Mouse (Mus musculus): ENCODE data around the gene Msh5. TPM values are rescaled to one million over a fixed set of nuclear protein-coding genes. Genes with fewer than 3 reads are reported as not detected.

The Msh5 gene
- total RNA-seq, 2 experiments from 2014 or later: not detected

GRCm38 (mm10) chr17:35064378-35064877 is 17.9 kb upstream of the Msh5 start:
- peak overlapping the region; percentile 66 for H3K4me3 ChIP-seq
- DNase-seq: no peak
- H3K27ac ChIP-seq: peak overlapping the region; percentile 16; the same call in 1 of the 2 replicates
- no peak for TF ChIP-seq CTCF (IDR thresholded peaks at IDR 0.05)
- intact Hi-C loops (cut with DNase I): no loop called here

- intact Hi-C loops (cut with DNase I): no loop called here
These were observed 16.9 kb upstream of the Msh5 start for GRCm38 (mm10) chr17:35063466-35063865.

GRCm38 (mm10) chr17:35061299-35061698 is 14.8 kb upstream of the Msh5 start:
- intact Hi-C loops (cut with DNase I): no loop called here
- H3K27ac ChIP-seq: no peak overlapping the region
- no peak for TF ChIP-seq CTCF (IDR thresholded peaks at IDR 0.05)
- no peak overlapping the region for H3K4me3 ChIP-seq
- no peak for DNase-seq

More at GRCm38 (mm10) chr17:35063466-35063865, 16.9 kb upstream of the Msh5 start:
- peak; percentile 34 for DNase-seq
- no peak overlapping the region for H3K4me3 ChIP-seq
- no peak for TF ChIP-seq CTCF (IDR thresholded peaks at IDR 0.05)
- H3K27ac ChIP-seq: no peak overlapping the region

GRCm38 (mm10) chr17:35060737-35061297 is 14.3 kb upstream of the Msh5 start:
- TF ChIP-seq CTCF (IDR thresholded peaks at IDR 0.05): no peak
- DNase-seq: peak; percentile 64
- H3K4me3 ChIP-seq: peak overlapping the region; percentile 86
- intact Hi-C loops (cut with DNase I): no loop called here
- H3K27ac ChIP-seq: peak overlapping the region; percentile 91

- Histone ChIP-seq H3K4me3 (peak overlapping the region; percentile 86), H3K27ac (peak overlapping the region; percentile 91)
- intact Hi-C loops (cut with DNase I): no loop called here
- no peak for TF ChIP-seq CTCF (IDR thresholded peaks at IDR 0.05)
- DNase-seq: no peak
These were observed 13.5 kb upstream of the Msh5 start for GRCm38 (mm10) chr17:35060071-35060470.

GRCm38 (mm10) chr17:35058911-35059892 is 12.7 kb upstream of the Msh5 start, which contains the start of gene Ddah2:
Gene Ddah2 (plus strand): TSS chr17:35059035.
- H3K4me3 ChIP-seq: peak within 1 kb of the TSS; percentile 86
- peak; percentile 72 for TF ChIP-seq CTCF (IDR thresholded peaks at IDR 0.05)
- H3K27ac ChIP-seq: peak within 1 kb of the TSS; percentile 91
- intact Hi-C loops (cut with DNase I): loop anchor here (2.0 kb wide), 1 partner anchor 38 kb away; no protein-coding TSS in a partner anchor
- peak; percentile 92 for DNase-seq

- DNase-seq: no peak
- Histone ChIP-seq H3K27ac (peak overlapping the region; percentile 91), H3K4me3 (peak overlapping the region; percentile 86)
- intact Hi-C loops (cut with DNase I): loop anchor here (2.0 kb wide), 1 partner anchor 38 kb away; no protein-coding TSS in a partner anchor
- TF ChIP-seq CTCF (IDR thresholded peaks at IDR 0.05): no peak
These were observed 11.8 kb upstream of the Msh5 start for GRCm38 (mm10) chr17:35058316-35058715.

GRCm38 (mm10) chr17:35057090-35057489 is 10.5 kb upstream of the Msh5 start:
- DNase-seq: no peak
- Histone ChIP-seq H3K27ac (no peak overlapping the region), H3K4me3 (no peak overlapping the region)
- TF ChIP-seq CTCF (IDR thresholded peaks at IDR 0.05): no peak
- intact Hi-C loops (cut with DNase I): no loop called here

- intact Hi-C loops (cut with DNase I): no loop called here
- Histone ChIP-seq H3K27ac (no peak overlapping the region), H3K4me3 (no peak overlapping the region)
- no peak for DNase-seq
- no peak for TF ChIP-seq CTCF (IDR thresholded peaks at IDR 0.05)
These were observed 9.3 kb upstream of the Msh5 start for GRCm38 (mm10) chr17:35055691-35056495.

- peak overlapping the region; percentile 91 for H3K27ac ChIP-seq
- intact Hi-C loops (cut with DNase I): no loop called here
- H3K4me3 ChIP-seq: peak overlapping the region; percentile 82
- no peak for DNase-seq
- TF ChIP-seq CTCF (IDR thresholded peaks at IDR 0.05): no peak
These were observed 5.8 kb upstream of the Msh5 start for GRCm38 (mm10) chr17:35052271-35052798.

GRCm38 (mm10) chr17:35051156-35052086 is 4.9 kb upstream of the Msh5 start:
- no peak for TF ChIP-seq CTCF (IDR thresholded peaks at IDR 0.05)
- peak; percentile 69 for DNase-seq
- intact Hi-C loops (cut with DNase I): no loop called here
- Histone ChIP-seq H3K4me3 (peak overlapping the region; percentile 82), H3K27ac (peak overlapping the region; percentile 91)

Data from gastrocnemius, adult 2 months (tissue).